Mouse (Mus musculus) thymus, adult 18-20 months (tissue): ENCODE data around the gene Tubb2b.

Source experiments
- DNase-seq, 2 experiments: peaks; one replicate each; pipeline ENCODE4 v3.0.0; 2022; ENCODE audit warnings: mixed read lengths in 2 of 2

The Tubb2b gene

DNA sequence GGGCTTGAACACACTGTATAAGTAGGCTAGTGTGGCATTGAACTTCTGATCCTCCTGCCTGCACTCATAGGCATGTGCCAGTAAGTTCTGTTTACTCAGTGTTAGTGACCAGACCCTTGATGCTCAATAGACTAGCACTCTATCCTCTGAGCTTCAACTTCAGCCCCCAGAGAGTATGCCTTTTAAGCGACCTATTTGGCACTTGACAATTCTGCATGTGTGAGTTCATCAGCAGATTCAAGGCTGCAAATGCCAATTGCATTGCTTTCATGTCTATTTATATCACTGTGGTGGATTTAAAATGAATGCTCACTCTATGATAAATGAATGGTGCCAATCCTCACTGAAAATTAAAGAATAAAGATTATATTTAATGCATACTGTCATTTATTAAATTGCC, 24.9 kb downstream of the Tubb2b start:
- DNase-seq = no peak

DNA sequence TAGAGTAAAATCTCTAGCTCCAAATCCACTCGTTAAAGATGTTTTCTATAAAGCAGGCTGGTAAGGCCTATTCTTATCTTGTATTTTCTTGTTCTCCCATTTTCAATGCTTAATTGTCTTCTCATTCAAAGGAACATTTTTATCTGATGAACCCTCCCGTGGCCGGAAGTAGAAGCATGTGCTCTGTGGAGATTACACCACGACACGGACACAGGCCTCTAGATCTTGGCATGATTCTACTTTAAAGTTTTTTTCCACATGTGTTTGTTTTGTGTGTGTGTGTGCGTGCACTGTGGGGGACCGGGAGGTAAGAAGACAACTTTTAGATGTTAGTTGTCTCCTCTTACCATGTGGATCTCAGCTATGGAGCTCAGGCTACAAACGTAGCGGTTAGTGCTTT, 28.4 kb downstream of the Tubb2b start:
- DNase-seq = no peak

- DNase-seq = no peak
Observed at GRCm38 (mm10) chr13:34101247-34101646, 29.0 kb downstream of the Tubb2b start.

GRCm38 (mm10) chr13:34100733-34101132, 29.5 kb downstream of the Tubb2b start:
- DNase-seq = no peak

GRCm38 (mm10) chr13:34097086-34097485, 33.2 kb downstream of the Tubb2b start:
- DNase-seq = no peak

DNA sequence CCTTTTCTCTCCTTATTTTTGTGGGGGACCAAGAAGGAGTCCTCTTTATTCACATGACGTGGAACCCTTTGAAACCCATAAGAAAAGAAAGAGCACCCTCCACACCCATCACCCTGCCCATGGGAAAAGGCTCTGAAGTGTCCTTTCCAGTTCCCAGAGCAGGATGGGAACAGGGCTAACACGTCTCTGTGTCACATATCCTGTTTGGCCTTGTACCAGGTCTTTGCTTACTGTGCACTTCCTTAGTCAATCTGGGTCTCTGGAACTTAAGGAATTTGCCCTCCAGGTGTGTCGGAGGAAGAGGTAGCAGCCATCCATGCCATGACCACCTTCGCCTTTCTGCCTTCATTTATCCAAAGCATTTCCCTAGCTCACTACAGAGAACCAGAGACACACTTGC, 33.8 kb downstream of the Tubb2b start:
- DNase-seq = no peak

GRCm38 (mm10) chr13:34095542-34096435, 34.5 kb downstream of the Tubb2b start:
- DNase-seq = no peak

- no peak for DNase-seq
Observed at GRCm38 (mm10) chr13:34089358-34089757, 40.9 kb downstream of the Tubb2b start.

DNA sequence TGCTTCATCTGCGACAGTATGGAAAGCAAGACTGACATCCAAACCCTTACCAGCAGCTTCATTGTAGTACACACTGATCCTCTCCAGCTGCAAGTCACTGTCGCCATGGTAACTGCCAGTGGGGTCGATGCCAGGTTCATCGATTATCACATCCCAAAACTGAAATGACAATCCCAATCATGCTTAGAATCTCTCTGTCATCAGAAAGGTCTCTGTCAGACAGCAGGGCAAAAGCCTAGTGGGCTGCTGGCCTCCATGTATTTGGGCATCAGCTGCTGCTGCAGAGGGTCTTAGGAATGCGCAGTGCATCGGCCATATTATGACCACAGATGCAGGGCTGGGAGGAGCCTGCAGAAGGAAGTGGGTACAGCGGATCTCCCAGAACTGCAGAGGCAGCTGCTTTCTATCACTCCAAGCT, 41.4 kb downstream of the Tubb2b start:
- peak in 1 of 2 experiments; percentile 30 for DNase-seq

DNA sequence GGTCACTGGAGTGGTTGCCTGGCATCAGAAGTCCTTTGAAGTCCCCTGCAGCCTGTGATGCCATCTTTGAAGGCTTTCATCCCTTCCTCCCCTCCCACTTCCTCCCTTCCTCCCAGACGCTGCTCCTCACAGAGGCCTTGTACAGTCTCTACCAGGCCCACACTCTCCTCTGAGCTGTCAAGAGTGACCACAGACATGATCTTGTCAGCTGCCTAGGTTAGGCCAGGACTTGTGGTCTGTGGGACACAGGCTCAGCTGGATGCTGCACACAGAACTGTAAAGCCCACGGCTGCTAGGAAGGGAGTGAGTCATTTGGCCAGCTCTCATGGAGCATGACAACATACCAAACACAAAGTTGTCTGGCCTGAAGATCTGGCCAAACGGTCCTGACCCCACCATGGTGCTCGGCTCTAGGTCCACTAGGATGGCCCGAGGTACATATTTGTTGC, 42.0 kb downstream of the Tubb2b start:
- peak in 1 of 2 experiments; percentile 26 for DNase-seq

- DNase-seq = no peak
Observed at GRCm38 (mm10) chr13:34087052-34087812, 43.0 kb downstream of the Tubb2b start.

GRCm38 (mm10) chr13:34084026-34084750, 46.1 kb downstream of the Tubb2b start:
- no peak for DNase-seq

- DNase-seq = no peak
Observed at GRCm38 (mm10) chr13:34081926-34082325, 48.3 kb downstream of the Tubb2b start.

- no peak for DNase-seq
Observed at GRCm38 (mm10) chr13:34079801-34080200, 50.5 kb downstream of the Tubb2b start.

- no peak for DNase-seq
Observed at GRCm38 (mm10) chr13:34078500-34079280, 51.6 kb downstream of the Tubb2b start.

GRCm38 (mm10) chr13:34077492-34078271, 52.6 kb downstream of the Tubb2b start, which contains the start of gene Tubb2a:
TSS of gene Tubb2a (minus strand) at chr13:34078007.
- peak; percentile 82 to 84 for DNase-seq
